In the genomic region with DNA sequence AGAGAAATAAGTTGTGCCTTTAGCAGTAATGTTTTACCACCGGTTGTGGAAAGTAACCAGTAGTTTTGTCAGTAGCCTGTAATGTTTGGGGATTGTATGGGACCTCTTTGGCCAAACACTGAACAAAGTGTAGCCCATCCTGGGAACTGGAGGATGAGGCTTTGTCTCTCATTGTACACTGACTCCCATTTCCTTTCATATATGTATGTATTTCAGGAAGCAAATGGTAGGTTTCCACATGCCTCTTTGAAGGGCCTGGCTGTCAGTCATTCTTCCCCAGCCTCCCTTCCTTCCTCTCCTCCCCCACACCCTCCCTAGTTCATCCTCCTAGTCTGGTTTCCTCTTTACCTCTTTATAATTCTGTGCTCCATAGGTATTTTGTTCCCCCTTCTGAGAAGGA, we compare ENCODE assay signal across 31 mouse cellular contexts.
"Had no signal": no experiment of that assay in that cellular context is flagged by ENCODE, and none has a peak within 500 bp of the region (broad histone marks: within the 10 kb centered on the region; RNA-seq: fewer than 3 reads in every experiment).

No protein-coding gene starts in this region.

- H3K9ac ChIP-seq: limb, embryonic 12.5 days; limb, embryonic 13.5 days; limb, embryonic 15.5 days; liver, embryonic 12.5 days; liver, embryonic 13.5 days; liver, embryonic 14.5 days; liver, embryonic 15.5 days; liver, postnatal 0 days; lung, embryonic 14.5 days; lung, embryonic 15.5 days; midbrain, embryonic 12.5 days; midbrain, embryonic 13.5 days; midbrain, embryonic 15.5 days had no signal

- H3K27me3 ChIP-seq: limb, embryonic 12.5 days; limb, embryonic 13.5 days; limb, embryonic 15.5 days; liver, embryonic 12.5 days; liver, embryonic 13.5 days; liver, embryonic 15.5 days; lung, embryonic 15.5 days; megakaryocyte, embryonic 14.5 days; midbrain, embryonic 12.5 days; midbrain, embryonic 13.5 days; midbrain, embryonic 15.5 days had no signal

- H3K4me3 ChIP-seq: limb, embryonic 10.5 days; limb, embryonic 12.5 days; limb, embryonic 13.5 days; limb, embryonic 15.5 days; liver, embryonic 12.5 days; liver, embryonic 13.5 days; liver, embryonic 15.5 days; lung, embryonic 15.5 days; megakaryocyte, embryonic 14.5 days; midbrain, embryonic 10.5 days; midbrain, embryonic 12.5 days; midbrain, embryonic 13.5 days; midbrain, embryonic 15.5 days; myocyte had no signal

- H3K4me2 ChIP-seq: limb, embryonic 12.5 days; limb, embryonic 13.5 days; limb, embryonic 15.5 days; liver, embryonic 11.5 days; liver, embryonic 12.5 days; liver, embryonic 13.5 days; liver, embryonic 15.5 days; lung, embryonic 14.5 days; lung, embryonic 15.5 days; midbrain, embryonic 11.5 days; midbrain, embryonic 12.5 days; midbrain, embryonic 13.5 days; midbrain, embryonic 15.5 days had no signal

- H3K9me3 ChIP-seq: limb, embryonic 10.5 days; limb, embryonic 12.5 days; limb, embryonic 13.5 days; limb, embryonic 15.5 days; liver, embryonic 13.5 days; liver, embryonic 15.5 days; lung, embryonic 15.5 days; midbrain, embryonic 10.5 days; midbrain, embryonic 12.5 days; midbrain, embryonic 13.5 days; midbrain, embryonic 15.5 days had no signal

- H3K36me3 ChIP-seq: limb, embryonic 10.5 days; limb, embryonic 12.5 days; limb, embryonic 13.5 days; limb, embryonic 15.5 days; liver, embryonic 12.5 days; liver, embryonic 13.5 days; liver, embryonic 15.5 days; lung, embryonic 15.5 days; midbrain, embryonic 10.5 days; midbrain, embryonic 12.5 days; midbrain, embryonic 13.5 days; midbrain, embryonic 15.5 days had no signal

- DNase-seq: left cerebral cortex, postnatal 4 days; liver; liver, embryonic 13.5 days; liver, postnatal 0 days; lung, adult 18-20 months; lung, adult 2 months; lung, embryonic 14.5 days; lung, postnatal 10 days; lung, postnatal 14 days; lung, postnatal 36 days; lung, postnatal 4 days; midbrain, embryonic 14.5 days had no signal

- H3K27ac ChIP-seq: limb, embryonic 10.5 days; limb, embryonic 12.5 days; limb, embryonic 13.5 days; limb, embryonic 15.5 days; liver, embryonic 12.5 days; liver, embryonic 13.5 days; liver, embryonic 14.5 days; liver, embryonic 15.5 days; lung, embryonic 15.5 days; macrophage; midbrain, embryonic 10.5 days; midbrain, embryonic 12.5 days; midbrain, embryonic 13.5 days; midbrain, embryonic 15.5 days had no signal

- H3K4me1 ChIP-seq: limb, embryonic 10.5 days; limb, embryonic 12.5 days; limb, embryonic 13.5 days; limb, embryonic 15.5 days; liver, embryonic 12.5 days; liver, embryonic 13.5 days; liver, embryonic 15.5 days; megakaryocyte, embryonic 14.5 days; midbrain, embryonic 10.5 days; midbrain, embryonic 12.5 days; midbrain, embryonic 13.5 days; midbrain, embryonic 15.5 days had no signal

- ATAC-seq: liver, embryonic 12.5 days; liver, postnatal 0 days; lung, postnatal 0 days; midbrain, embryonic 13.5 days; midbrain, embryonic 15.5 days; midbrain, embryonic 16.5 days had no signal
